Mouse (Mus musculus) adrenal gland, adult 10 weeks (tissue): ENCODE results near the gene Pip. TPM values are rescaled to one million over a fixed set of nuclear protein-coding genes. Genes with fewer than 3 reads are reported as not detected.

ENCODE experiments used
- polyA plus RNA-seq: library from polyadenylated mRNA; stranded (reverse); fragments of 350-450 nt; fragmentation: Illumina TruSeq; extraction: RNeasy Lipid Tissue Mini Kit (QIAGEN cat#74804); gene quantifications from one replicate; pipeline ENCODE4 v1.2.3, GENCODE M21; 2014; ENCODE audit warnings: low read depth, low replicate concordance

Pip gene
- not detected for polyA plus RNA-seq

GRCm38 (mm10) chr6:41847235-41847634, at the start of gene Pip:
Gene Pip (plus strand): TSS chr6:41847535.

DNA sequence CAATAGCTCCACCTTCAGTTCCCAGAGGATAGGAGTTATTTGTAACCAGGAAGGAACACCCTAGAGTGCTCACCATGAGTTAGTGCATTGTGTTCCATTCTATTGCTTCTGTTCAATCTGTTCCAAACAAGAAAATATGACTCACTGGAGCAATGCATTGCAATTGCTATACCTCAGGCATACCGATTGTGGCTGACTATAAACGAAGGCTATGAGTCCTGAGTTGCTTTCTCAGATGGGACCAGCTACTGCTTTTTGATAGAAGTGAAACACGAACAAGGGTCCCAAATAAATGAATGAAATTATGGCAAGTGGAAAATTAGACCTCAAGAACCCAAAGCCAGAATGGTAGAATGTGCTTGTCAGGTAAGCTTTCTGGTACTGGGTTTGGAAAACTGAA, 5.4 kb downstream of the Pip start, which contains the start of gene Sval2:
TSS of gene Sval2 (plus strand) at position 301 of the 400 bp plus-strand sequence.

Other genes starting within 250 kb of the Pip start
- gene Ephb6, start 242.1 kb upstream of the Pip start, polyA plus RNA-seq, result 0.23 TPM
- gene Trpv6, start 211.1 kb upstream of the Pip start, polyA plus RNA-seq, result not detected
- not detected for gene Trpv5, start 166.8 kb upstream of the Pip start, polyA plus RNA-seq
- not detected for gene Llcfc1, start 163.1 kb upstream of the Pip start, polyA plus RNA-seq
- not detected for gene Kel, start 143.2 kb upstream of the Pip start, polyA plus RNA-seq
- not detected for gene Olfr459, start 72.4 kb upstream of the Pip start, polyA plus RNA-seq
- not detected for gene Sval2, start 5.5 kb downstream of the Pip start, polyA plus RNA-seq
- not detected for gene Sval1, start 104.1 kb downstream of the Pip start, polyA plus RNA-seq
- gene Sval3, start 120.6 kb downstream of the Pip start, polyA plus RNA-seq, result not detected
- gene Sva, start 190.9 kb downstream of the Pip start, polyA plus RNA-seq, result not detected